Mouse (Mus musculus) frontal cortex, postnatal 25 days (tissue): ENCODE measurements around the gene Minpp1.

Source experiments
- DNase-seq, 2 experiments: peaks; one replicate each; pipeline ENCODE4 v3.0.0; 2022; ENCODE audit warnings: low spot score in 2 of 2

The Minpp1 gene

GRCm38 (mm10) chr19:32489166-32489895 lies 3.8 kb downstream of the Minpp1 start:
- DNase-seq, result no peak

DNA sequence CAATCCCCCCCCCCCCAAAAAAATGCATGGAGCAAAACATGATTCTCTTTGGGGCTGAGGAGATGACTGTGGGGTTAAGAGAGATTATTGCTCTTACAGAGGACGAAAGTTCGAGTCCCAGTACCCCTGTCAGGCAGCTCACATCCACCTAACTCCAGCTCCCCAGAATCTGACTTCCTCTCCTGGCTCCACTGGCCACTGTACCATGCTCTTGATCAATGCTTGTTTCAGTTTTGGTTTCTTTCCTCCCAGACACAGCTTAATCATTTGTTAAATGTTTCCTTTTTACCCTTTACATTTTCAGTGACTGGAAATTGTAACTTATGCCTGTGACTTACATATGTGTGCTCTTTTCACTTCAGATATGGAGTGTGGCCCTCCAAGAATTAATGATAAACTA lies 5.4 kb downstream of the Minpp1 start:
- no peak for DNase-seq

DNA sequence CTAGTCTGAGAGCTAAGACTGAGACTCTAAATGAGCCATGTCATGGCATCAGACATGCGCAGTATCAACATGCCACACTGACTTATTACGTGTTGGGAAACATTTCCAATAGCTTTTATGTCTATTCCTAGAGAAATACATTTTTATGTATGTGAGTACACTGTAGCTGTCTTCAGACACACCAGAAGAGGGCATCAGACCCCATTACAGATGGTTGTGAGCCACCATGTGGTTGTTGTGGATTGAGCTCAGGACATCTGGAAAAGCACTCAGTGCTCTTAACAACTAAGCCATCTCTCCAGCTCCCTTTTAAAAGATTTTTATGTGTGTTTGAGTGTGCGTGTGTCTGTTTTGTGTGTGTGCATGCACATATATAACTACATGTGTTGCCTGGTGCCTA lies 6.8 kb downstream of the Minpp1 start:
- DNase-seq, result no peak

- no peak for DNase-seq
These were observed 7.4 kb downstream of the Minpp1 start for GRCm38 (mm10) chr19:32492981-32493380.

DNA sequence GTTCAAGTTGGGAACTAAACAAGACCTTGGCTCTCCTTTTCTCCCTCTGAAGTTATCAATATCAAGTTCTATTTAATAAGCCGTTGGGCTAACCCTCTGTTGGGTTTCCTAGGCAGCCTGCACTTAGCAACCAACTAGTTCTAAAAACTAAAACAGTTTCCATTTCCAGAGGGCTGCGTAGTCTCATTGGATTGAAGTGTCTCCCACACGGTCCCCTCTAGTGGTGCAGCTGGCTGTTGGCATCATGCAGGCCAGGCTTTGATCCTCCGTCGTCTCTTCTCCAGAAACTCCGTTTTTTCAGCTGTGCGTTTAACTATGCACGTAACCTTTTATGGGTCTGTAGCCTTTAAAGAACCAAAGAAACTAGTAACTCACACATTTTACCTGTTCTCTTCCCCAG lies 7.9 kb downstream of the Minpp1 start:
- DNase-seq, result no peak

DNA sequence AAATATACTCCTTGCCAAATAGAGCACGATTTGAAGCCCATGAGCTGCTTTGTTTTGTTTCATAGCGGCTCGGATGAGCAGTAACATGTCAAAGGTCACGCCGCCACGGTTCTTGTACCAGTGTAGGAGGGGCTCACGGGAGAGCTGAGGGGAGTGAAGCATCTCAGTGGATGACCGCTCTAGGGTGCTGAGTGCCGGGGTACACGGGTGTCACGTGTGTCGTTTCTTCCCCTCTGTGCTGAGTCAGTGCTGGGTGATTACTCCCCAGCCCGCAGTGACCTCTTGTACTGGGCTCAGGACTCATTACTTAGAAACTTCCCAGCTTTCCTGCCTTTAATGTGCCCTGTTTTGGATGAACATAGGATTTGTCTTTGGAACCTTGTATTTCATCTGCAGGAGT lies 9.0 kb downstream of the Minpp1 start:
- no peak for DNase-seq

GRCm38 (mm10) chr19:32495034-32495433 lies 9.5 kb downstream of the Minpp1 start:
- no peak for DNase-seq

DNA sequence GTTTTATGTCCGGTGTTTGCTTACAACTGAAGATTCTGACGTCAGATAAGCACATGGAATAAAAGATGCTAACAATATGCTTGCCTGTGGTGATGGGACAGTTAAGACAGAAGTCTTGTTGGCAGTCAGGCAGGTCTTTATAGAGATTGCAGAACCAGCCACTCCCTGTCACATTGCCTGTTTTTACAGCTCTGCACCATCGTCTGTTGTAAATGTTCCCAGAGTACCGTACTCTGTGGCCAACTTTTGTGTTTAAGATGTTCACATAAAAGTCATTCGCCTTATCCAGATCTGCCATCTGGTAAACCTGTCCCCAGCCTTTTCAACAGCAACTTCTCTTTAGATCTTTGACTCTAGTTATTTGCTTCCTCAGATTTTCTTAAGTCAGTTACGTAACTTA lies 11.8 kb downstream of the Minpp1 start:
- DNase-seq, result no peak

GRCm38 (mm10) chr19:32498002-32498401 lies 12.4 kb downstream of the Minpp1 start:
- DNase-seq, result no peak

GRCm38 (mm10) chr19:32501414-32501813 lies 15.8 kb downstream of the Minpp1 start:
- no peak for DNase-seq

DNA sequence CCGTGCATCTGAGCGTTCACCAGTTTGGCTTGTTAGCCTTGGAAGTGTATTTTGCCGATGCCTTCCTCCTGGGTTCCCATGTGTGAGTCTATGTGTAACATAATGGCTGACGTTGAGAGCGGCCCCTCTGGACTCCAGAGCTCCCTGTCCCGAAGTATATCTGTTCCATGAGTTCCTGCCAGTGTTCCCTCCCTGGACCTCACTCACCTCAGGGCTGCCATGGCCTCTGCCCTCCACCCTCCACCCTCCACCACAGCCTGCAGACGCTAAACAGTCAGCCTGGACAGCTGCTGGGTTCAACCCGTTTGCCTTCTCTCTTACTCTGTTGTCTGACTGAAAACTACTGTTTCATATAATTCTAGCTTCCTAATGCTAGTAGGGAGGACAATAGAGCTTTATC lies 20.5 kb downstream of the Minpp1 start:
- no peak for DNase-seq

- DNase-seq, result no peak
These were observed 20.9 kb downstream of the Minpp1 start for GRCm38 (mm10) chr19:32506514-32506913.

DNA sequence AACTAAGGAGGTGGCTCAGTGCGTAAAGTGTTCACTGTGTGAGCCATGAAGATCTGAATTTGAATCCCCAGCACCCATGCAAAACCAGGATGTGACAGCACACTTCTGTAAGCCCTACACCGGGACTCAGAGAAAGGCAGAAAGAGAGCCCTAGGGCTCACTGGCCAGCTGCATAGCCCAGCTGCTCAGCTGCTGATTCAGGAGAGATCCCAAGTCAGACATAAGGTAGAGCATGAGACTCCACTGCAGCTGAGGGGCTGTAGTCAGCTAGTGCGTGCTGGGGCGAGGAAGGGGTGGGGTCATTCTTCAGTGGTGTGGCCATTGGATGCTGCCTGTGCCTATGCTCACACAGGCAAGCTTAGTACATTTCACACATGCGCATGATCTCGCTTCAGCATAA lies 21.5 kb downstream of the Minpp1 start:
- no peak for DNase-seq

DNA sequence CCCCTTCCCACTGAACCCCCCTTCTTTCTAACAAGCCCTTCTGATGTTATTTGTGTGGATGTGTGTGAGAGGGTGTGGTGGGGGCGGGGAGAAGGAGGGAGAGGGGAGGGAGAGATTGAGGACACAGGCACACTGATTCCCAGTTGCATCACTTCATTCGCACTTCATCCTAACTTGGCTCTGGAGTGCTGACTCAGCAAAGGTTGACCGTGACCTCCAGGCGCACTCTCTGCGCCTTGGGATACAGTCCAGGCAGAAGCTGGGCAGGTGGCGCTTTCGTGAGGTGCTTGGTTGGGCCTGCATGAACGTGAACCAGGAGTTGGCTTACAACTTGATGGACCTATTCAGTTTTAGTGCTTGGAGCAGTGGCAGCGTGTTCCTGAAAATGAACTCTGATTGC lies 22.0 kb downstream of the Minpp1 start:
- DNase-seq, result no peak

DNA sequence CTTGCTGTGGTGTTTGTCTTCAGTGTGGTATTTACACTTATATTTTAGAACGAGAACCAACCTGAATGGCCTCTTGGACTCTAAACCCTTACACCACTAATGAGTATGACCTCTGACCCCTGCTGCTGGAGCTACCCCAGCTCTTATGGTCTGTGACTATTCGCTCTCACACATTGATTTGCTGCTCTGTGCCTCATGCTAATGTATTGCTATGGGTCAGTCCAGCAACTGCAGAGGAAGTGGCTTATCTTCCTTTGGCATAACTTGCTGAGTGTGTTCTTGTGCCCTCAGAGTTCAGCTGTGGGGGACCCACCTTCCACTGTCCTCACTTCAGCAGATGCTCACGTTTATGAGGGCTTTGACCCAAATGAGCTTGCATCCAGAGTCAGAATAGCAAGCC lies 24.7 kb downstream of the Minpp1 start:
- DNase-seq, result no peak

- DNase-seq, result no peak
These were observed 25.4 kb downstream of the Minpp1 start for GRCm38 (mm10) chr19:32510962-32511361.

DNA sequence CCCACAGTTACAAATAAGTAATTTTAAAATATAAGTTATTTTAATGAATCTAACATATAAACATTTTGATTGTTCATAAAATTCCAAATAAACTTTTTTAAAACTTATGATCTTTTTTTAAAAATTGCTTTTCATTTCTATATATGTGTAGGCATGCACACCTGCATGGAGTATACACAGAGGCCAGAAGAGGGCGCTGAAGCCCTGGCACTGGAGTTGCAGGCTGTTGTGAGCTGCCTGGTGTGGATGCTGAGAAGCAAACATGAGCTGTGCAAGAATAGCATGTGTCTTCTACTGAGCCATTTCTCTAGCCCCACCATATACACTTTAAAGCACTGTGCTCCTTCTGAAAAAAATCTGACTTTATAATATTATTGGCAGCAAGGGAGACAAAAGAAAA lies 26.9 kb downstream of the Minpp1 start:
- DNase-seq, result no peak

- no peak for DNase-seq
These were observed 31.0 kb downstream of the Minpp1 start for GRCm38 (mm10) chr19:32516575-32516974.

- no peak for DNase-seq
These were observed 35.9 kb downstream of the Minpp1 start for GRCm38 (mm10) chr19:32521446-32521845.

- DNase-seq, result no peak
These were observed 36.7 kb downstream of the Minpp1 start for GRCm38 (mm10) chr19:32522247-32522646.

DNA sequence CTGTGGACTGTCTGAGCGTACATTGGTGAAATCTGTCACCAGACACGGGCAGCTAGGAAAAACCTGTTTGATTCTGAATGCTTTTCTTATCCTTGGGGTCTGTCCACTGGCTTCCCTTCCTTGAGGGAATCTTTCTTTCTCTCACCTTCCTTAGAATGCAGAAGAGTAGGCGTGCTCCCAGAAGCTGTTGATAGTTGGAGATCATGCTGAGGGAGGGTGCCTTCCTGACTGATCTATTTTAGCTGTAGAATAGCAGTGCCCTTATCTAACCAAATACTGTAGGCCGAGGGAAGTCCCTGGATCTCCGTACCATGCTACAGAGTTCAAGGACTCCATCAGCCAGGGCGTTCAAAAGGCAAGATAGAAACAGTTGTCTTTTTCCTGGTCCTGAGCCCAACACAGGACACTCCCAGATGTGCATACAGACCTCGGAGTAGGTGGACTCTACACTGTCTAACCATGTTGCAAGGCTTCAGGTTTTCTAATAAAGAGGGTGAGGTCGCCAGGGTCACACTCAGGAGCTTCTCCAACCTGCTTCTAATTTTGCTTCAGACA lies 37.3 kb downstream of the Minpp1 start:
- no peak for DNase-seq

DNA sequence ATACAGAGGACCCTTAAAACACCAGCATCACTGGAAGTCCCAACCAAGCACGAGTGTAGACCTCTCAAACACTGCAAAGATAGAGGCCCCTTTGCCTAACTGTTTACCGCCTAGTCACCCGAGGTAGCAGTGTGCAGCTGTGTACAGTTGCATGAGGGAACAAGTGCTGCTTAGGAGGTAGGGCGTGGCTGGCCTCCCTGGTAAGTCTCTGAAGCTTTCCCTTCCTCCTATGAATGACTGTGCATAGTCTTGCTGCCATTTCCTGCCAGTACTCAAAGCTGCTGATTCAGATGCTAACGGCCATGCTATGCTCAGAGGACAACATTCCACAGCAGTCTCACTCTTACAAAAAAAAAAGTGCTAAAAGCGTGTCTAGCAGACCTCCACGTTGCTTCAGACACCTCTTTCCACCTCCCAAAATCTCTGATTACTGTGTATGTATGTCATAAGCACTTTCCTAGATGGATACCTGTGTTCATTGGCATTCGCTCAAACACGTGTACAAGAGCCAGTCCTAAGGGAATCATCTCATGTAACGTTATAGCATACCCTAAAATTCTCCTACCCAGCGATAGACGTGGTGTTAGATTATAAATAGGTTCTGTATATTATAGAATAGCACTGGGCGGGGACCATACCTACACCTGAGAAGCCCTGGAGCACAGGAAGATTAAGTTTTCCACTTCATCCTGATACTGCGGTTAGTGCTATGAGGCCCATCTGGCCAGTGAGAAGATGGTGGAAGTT lies 38.4 kb downstream of the Minpp1 start:
- DNase-seq, result no peak

- DNase-seq, result no peak
These were observed 38.9 kb downstream of the Minpp1 start for GRCm38 (mm10) chr19:32524516-32524860.
